Mouse (Mus musculus): ENCODE measurements around the gene Spsb4. TPM values are rescaled to one million over a fixed set of nuclear protein-coding genes. Genes with fewer than 3 reads are reported as not detected.

The Spsb4 gene
- total RNA-seq, 4 experiments from 2014 or later = 3.7 to 5.1 (median 4.4) TPM

DNA sequence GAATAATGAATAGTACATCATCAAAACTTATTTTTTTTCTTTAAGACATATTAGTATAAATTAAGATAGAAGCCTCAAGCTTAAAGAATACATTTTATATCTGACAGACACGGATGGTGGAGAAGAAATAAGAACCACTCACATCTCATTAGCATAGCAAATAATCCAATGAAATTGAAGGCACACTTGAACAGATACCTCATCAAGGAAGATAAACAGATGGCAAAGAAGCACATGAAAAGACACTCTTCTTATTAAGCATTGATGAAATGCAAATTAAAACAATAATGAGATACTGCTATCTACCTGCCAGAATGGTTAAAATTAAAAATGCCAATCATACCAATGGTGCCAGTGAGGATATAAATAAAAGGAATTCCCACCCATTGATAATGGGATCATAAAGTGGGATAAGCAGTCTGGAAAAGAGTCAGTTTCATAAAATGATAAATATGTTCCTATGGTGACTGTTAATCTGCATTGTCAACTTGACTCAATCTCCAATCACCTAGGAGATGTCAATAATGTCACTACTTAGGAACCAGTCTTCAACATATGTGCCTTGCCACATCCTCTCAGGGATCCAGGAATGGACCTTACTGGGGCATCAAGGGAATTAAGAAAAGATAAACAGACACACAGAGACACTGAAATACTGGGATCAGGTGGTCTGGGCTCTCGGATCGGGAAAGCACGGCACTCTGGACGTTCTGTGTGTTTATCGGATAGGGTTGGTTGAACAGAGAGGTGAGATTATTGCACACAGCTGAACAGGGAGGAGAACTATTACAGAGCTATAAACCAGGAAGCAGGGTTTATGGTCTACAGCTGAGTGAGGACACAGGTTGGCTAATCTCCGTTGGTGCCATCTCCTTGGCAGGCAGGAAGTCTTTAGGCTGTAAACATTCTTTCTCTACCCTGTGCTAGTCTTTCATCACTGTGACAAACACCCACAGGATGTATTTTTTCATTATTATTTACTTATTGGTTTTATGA, 114.0 kb downstream of the Spsb4 start:
- no peak for DNase-seq (ENCODE audit: low spot score in 2 of 2)

DNA sequence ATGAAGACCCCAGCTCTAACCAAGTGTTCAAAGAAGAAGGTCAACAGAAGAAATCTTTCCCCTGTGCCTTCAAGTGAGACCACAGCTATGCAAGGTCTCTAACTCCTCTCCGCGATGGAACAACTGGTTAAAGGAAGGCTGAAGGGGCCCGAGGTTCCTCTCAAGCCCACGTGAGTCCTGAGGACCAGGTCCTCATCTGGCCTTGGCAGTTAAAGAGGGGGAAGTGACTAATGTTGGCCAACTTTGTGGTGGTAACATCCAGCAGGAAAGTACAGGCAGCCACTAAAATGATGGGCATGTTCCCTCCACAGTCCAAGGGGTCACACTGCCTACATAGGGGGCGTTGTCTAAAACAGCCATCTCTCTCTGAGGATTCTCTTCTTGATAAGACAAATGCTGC, 118.9 kb downstream of the Spsb4 start:
- DNase-seq (ENCODE audit: low spot score in 2 of 2) = no peak

DNA sequence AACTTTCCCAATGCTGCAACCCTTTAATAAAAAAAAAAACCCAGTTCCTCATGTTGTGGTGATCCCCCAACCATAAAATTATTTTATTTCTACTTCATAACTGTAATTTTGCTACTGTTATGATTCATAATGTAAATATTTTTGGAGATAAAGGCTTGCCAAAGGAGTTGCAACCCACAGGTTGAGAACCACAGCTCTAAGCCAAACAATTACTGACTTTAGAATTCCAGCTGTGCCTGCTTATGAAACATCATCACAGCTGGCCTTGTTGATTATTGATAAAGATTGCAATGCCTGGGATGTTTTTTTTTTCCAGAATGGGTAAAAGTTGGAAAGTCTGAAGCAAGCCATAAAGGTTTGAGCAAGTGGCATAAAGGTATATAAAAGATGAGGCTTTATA, 119.6 kb downstream of the Spsb4 start:
- DNase-seq (ENCODE audit: low spot score in 2 of 2) = no peak

DNA sequence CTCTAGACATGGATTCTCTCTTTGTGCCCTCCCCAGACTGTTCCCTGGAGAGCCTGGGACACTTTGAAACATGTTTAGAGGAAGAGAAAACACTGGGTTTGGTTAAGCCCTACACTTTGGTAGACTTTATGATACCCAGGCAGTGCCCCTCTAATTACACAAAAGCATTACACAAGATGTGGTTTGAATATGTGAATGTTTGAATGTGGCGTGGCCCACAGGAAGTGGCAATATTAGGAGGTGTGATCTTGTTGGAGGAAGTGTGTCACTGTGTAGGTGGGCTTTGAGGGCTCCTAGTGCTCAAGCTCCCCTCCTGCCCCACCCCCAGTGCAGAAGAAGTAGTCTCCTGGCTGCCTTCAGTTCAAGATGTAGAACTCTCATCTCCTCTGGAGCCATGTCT, 122.0 kb downstream of the Spsb4 start:
- DNase-seq (ENCODE audit: low spot score in 2 of 2) = no peak

- no peak for DNase-seq (ENCODE audit: low spot score in 2 of 2)
These were observed 125.1 kb downstream of the Spsb4 start for GRCm38 (mm10) chr9:96893582-96893981.

Other genes with a start within 250 kb of the Spsb4 start
- 10 to 100 TPM; 17.8 to 28.5 (median 20.7) TPM for gene Pxylp1, start 126.2 kb downstream of the Spsb4 start, total RNA-seq (2022)
- gene Slc25a36, start 92.3 kb upstream of the Spsb4 start, total RNA-seq (2022) = 10 to 100 TPM; 69.7 to 75.4 (median 72.6) TPM